Mouse (Mus musculus): ENCODE results near the gene Cxcl2.

The Cxcl2 gene

DNA sequence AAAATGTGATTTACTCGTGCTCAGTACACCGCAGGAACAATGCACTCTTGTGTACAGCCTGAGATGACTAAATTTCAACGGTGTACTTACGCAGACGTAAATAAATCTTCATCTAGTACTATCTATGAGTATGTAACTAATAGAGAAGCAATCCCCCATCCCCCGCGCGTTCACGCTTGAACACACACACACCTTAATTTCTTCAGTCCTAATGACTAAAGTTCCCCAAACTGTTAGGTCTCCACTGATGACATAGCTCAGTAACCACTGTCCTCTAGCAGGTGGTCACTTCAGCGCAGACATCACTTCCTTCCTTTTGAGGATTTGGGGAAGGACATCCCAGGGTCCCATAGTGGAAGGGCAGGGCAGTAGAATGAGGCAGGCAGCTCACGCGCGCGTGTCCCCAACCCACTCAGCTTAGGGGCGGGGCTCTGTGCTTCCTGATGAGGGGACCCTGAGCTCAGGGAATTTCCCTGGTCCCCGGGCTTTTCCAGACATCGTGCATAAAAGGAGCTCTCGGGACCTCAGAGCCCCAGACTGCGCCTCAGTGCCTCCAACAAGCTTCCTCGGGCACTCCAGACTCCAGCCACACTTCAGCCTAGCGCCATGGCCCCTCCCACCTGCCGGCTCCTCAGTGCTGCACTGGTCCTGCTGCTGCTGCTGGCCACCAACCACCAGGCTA lies at the start of gene Cxcl2:
Gene Cxcl2, plus strand, starts transcription at position 533 of the 682 bp plus-strand sequence.
- no peak for DNase-seq

DNA sequence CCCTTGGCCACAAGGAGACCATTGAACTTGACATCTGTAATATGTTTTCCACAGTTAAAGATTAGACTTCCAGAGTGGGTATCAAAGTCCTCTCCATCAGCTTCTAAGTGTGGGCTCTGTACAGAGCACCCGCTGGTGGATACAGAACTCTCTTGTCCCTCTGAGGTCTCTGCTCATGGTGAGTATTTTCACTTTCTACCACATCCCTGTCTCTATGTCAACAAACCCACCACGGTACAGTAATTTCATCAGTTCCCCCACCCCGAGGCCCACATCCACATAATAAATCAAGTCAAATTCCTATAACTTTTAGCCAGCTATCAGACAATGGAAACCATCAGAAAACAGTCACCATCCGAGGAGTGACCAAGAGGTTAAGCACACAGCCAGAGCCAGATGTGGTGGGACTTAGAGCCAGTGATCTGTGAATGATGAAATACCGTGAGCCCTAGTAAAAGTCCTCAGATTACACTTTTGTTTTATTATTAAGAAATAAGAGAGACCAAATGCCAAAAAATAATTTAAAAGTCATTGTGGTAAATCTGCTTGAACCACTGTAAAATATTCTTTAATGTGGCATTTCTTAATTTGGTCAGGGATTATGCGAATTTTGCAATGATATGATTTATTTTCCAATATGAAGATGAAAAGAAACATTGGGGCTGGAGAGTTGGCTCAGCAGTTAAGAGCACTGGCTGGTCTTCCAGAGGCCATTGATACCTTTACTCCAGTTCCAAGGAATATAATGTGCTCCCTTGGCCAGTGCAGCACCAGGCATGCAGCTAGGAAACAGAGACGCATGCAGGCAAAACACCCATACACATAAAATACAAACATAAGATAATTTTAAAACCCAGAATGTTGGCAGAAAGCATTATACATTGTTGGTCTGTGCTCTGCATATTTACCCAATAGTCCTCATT lies 48.1 kb upstream of the Cxcl2 start:
- DNase-seq, result no peak

GRCm38 (mm10) chr5:90857463-90857862 lies 46.2 kb upstream of the Cxcl2 start:
- no peak for DNase-seq

- no peak for DNase-seq
Measured at GRCm38 (mm10) chr5:90858429-90858828, 45.2 kb upstream of the Cxcl2 start.

GRCm38 (mm10) chr5:90859031-90859430 lies 44.6 kb upstream of the Cxcl2 start:
- no peak for DNase-seq

GRCm38 (mm10) chr5:90861876-90862375 lies 41.7 kb upstream of the Cxcl2 start:
- DNase-seq, result no peak

GRCm38 (mm10) chr5:90866770-90867169 lies 36.9 kb upstream of the Cxcl2 start:
- DNase-seq, result no peak

GRCm38 (mm10) chr5:90872377-90872776 lies 31.3 kb upstream of the Cxcl2 start:
- peak; percentile 36 for DNase-seq

DNA sequence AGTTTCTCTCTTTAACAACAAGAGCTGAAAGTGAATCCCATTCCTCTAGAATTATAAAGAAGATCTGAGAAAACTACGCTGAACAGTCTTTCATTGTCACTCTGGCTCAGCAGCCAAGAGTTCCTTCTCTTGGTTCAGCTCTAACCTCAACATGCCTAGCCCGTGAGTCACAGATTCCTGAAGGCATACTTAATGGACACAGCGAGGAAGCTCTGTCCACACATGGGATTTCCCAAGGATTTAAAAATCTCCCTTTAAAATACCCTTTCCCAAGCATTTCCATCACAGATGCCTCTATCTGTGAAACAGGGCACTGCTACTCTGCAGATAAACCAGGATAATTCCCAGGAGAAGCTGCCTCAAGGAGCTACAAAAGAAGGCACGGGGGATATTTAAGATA lies 27.6 kb upstream of the Cxcl2 start:
- DNase-seq, result no peak

GRCm38 (mm10) chr5:90876471-90877172 lies 27.0 kb upstream of the Cxcl2 start:
- DNase-seq, result no peak

DNA sequence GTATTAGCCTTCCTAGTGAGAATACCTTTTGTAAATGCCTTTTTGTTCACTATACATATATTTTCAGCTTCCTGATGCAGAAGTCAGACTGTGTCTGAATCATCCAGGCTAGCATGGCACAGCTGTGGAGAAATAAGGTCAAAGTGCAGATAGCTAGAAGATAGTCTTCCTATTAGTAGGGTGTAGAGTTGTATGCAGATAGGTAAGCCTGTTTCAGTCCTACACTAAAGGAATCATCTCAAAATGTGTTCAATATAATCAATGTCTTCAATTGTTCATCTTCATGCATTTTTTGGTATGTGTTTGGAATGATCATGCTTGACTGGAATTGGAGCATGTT lies 26.5 kb upstream of the Cxcl2 start:
- DNase-seq, result no peak

GRCm38 (mm10) chr5:90879307-90880014 lies 24.2 kb upstream of the Cxcl2 start:
- no peak for DNase-seq

DNA sequence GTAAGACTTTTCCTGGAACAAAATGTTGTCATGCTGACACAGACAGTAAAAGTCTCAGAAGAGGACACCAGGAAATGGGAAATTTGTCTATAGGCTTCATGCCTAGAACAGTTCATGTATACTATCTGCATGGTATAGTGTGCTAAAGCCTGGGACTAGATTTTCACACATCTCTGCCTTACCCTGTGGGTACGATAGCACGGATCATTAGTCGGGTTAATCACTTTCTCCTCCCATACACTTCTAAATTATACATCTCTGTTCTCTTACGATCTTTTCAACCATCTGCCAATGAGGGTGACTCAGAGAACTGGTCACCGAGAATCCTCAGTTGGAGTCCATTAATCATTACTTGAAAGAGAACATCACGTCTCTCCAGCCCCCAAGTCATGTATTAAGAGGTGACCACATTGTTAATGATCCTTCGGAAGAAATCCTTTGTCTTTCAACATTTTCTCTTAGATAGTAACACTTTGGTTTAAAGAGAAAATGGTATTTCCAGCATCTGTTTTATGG lies 23.3 kb upstream of the Cxcl2 start:
- no peak for DNase-seq

GRCm38 (mm10) chr5:90881021-90881420 lies 22.6 kb upstream of the Cxcl2 start:
- DNase-seq, result no peak

DNA sequence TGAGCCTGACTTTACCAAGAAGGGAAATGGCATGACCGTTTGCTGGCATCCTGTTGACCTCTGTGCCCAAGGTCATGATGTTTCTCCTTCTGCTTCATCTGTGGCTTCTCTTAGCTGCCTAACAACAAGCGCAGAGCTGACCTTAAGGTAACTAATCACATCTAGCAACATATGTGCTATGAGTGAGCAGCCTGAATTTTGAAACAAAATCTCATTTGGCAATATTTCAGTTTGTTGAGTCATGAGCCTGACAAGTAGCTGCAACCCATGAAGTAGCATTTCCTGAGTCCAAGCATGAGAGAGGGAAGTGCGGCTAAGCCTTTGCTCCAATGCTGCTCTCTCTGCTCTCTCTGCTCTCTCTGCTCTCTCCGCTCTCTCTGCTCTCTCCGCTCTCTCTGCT lies 22.0 kb upstream of the Cxcl2 start:
- no peak for DNase-seq

DNA sequence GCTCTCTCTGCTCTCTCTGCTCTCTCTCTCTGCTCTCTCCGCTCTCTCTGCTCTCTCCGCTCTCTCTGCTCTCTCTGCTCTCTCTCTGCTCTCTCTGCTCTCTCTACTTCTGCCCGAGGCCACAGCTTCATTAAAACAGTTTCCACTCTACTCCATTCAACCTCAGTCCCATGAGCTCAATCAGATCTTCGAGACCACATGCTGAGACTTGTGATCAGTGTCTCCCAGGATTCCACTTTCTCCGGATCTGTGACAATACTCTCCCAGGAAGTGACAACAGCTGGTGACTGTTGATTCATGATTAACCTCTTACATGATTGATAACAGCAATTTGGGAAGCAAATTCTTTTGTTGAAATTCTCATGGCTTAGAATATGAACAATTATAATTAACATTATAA lies 21.5 kb upstream of the Cxcl2 start:
- DNase-seq, result no peak

DNA sequence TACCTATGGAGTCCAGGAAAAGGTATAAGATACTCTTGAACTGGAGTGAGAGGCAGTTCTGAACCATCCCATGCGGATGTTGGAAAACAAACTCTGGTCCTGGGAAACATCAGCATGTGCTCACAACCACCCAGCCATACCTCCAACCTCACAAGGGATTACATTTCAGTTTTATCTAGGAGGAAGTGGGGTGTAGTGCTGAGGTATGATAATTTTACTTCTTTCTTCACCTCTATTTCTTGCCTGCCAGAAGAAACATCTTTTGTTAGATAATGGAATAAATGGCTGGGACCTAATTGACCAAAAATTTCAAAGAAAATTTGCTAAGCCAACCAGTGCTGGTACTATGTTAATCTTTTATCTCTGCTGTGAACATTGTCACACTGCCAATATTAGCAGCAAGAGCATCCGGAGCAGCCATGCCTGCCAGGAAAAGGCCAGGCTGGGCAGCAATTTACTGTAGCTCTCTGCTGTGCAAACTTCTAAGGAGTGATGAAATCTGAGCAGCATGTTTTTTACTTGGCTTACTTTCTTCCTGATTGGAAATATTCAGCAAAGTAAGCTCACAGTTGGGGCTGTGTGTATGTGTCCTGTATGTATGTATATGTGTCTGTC lies 18.9 kb upstream of the Cxcl2 start:
- peak; percentile 25 for DNase-seq

- DNase-seq, result no peak
Measured at GRCm38 (mm10) chr5:90888661-90889060, 15.0 kb upstream of the Cxcl2 start.

DNA sequence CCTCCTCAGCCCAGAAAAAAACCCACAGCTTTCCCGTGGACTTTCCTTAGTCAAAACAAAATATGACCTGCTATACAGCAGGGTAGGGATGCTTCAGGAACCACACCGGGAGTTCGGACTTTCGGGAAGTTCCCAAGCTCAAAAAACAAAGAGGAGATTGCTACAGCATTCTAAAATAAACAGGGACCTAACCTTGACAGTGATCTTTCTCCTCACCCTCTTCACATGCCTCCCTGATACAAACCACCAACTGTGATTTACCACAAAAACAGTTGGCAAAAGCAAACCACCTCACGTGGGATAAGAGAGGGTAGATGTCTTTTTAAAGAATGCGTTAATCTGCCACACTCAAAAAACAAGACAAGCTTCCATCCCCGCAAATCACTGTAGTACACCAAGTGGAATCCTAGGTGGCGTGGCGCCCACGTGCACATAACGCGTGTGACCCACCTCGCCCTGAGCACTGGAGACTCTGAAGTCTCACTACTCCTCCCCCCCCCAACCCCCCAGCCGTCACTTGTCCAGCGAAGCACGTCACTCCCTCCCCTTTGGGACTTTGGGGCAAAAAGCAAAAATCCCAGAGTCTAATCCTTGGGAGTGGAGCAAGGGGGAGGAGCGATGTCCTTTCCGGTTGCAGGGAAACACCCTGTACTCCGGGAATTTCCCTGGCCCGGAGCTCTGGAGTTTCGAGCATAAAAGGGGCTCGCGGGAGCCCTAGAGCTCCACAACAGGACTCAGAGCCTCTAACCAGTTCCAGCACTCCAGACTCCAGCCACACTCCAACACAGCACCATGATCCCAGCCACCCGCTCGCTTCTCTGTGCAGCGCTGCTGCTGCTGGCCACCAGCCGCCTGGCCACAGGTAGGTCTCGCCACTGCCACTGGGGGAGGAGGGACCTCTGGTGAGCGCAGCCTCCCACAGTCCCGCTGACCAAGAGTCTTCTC lies 12.9 kb upstream of the Cxcl2 start, which contains the start of gene Cxcl1:
Gene Cxcl1, plus strand, starts transcription at position 723 of the 945 bp plus-strand sequence.
- DNase-seq, result peak; percentile 61

DNA sequence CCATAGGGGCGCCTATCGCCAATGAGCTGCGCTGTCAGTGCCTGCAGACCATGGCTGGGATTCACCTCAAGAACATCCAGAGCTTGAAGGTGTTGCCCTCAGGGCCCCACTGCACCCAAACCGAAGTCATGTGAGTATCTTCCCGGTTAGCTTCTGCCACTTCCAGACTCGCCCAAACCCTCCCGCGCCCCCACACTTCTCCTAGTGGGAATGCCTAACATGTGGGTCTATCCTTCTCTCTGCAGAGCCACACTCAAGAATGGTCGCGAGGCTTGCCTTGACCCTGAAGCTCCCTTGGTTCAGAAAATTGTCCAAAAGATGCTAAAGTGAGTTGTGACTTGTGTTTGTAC lies 12.2 kb upstream of the Cxcl2 start:
- DNase-seq, result no peak

DNA sequence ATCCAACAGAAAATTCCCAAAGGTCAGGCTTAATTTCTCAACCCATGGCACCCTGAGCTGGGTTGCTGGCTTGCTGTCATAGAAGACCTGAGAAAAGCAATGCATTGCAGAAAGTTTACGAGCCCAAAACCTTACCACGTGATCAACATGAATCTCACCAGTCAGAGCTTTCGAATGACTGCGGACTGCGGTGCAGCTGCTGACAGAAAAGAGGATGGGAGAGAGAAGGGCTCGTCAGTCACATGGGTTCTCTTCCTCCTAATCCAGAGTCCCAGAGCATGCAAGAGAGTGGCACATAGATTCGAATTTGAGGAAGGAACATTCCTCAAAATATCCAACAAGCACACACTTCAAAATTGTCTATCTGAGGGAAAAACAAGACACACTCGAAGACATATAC lies 9.4 kb upstream of the Cxcl2 start:
- DNase-seq, result no peak
